ENCODE assay signal across 29 mouse cellular contexts in the genomic region with DNA sequence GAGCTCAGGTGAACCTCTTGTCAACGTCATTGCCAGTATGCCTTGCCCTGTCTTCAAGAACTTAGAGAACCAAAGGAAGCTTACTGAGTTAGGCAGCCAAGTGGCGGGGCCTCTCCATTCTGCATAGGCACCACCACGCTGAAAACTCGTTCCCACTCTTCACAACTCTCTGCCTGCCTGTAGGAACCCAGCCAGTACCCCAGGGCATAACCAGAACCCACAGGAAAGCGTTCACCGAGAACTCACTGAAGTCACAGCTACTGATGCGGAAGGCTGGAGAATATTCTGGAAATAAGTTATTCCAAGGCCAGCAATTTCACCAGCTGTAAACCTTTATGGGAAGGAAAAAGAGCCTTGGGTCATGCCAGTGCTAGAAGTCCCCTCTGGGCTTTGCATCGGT. TPM values are rescaled to one million over a fixed set of nuclear protein-coding genes. Genes with fewer than 3 reads are reported as not detected.
DNase-seq lines count a peak whose midpoint lies in the region; ATAC-seq lines count a peak whose summit lies in the region.
"Had no signal": no experiment of that assay in that cellular context is flagged by ENCODE, and none has a peak within 500 bp of the region (broad histone marks: within the 10 kb centered on the region; RNA-seq: fewer than 3 reads in every experiment).

No protein-coding gene starts in this region.

- H3K36me3 ChIP-seq in intestine, embryonic 14.5 days (ENCODE audit: control insufficient read depth, insufficient read depth, low read length): no peaks in the 10 kb centered on the region
- no peaks in the 10 kb centered on the region for H3K36me3 ChIP-seq in intestine, embryonic 16.5 days (ENCODE audit: control insufficient read depth, insufficient read depth, low read length)
- H3K36me3 ChIP-seq in embryonic facial prominence, embryonic 10.5 days (replicated peaks): no peaks in the 10 kb centered on the region
- H3K36me3 ChIP-seq: embryonic facial prominence, embryonic 13.5 days; embryonic facial prominence, embryonic 15.5 days; forebrain, embryonic 10.5 days; forebrain, embryonic 12.5 days; G1E had no signal

- no peaks in the 10 kb centered on the region for H3K9me3 ChIP-seq in intestine, embryonic 14.5 days (ENCODE audit: control insufficient read depth, low read length)
- no peaks in the 10 kb centered on the region for H3K9me3 ChIP-seq in intestine, embryonic 16.5 days (ENCODE audit: control insufficient read depth, low read length)
- H3K9me3 ChIP-seq in embryonic facial prominence, embryonic 10.5 days: no peaks in the 10 kb centered on the region
- H3K9me3 ChIP-seq: embryonic facial prominence, embryonic 13.5 days; embryonic facial prominence, embryonic 15.5 days; forebrain, embryonic 10.5 days; forebrain, embryonic 12.5 days had no signal

- no peaks in the 10 kb centered on the region for H3K4me1 ChIP-seq in intestine, embryonic 14.5 days (replicated peaks; ENCODE audit: control insufficient read depth, insufficient read depth, low read length)
- H3K4me1 ChIP-seq in intestine, embryonic 16.5 days (ENCODE audit: control insufficient read depth, insufficient read depth, low read length): no peaks in the 10 kb centered on the region
- H3K4me1 ChIP-seq in embryonic facial prominence, embryonic 10.5 days: peaks cover 6% of the 10 kb centered on the region; the same call in 1 of the 2 replicates

- 91% methylated on average over 8 of the region's 8 CpGs for WGBS in intestine, embryonic 14.5 days
- WGBS in intestine, embryonic 16.5 days: 90% methylated on average over 8 of the region's 8 CpGs
- 85% methylated on average over 8 of the region's 8 CpGs for WGBS in embryonic facial prominence, embryonic 10.5 days

- H3K27ac ChIP-seq in intestine, embryonic 14.5 days (ENCODE audit: low read depth): no peak overlapping the region
- H3K27ac ChIP-seq in intestine, embryonic 16.5 days (ENCODE audit: low read length): no peak overlapping the region
- H3K27ac ChIP-seq in embryonic facial prominence, embryonic 10.5 days (replicated peaks): no peak overlapping the region
- H3K27ac ChIP-seq: embryonic facial prominence, embryonic 13.5 days; embryonic facial prominence, embryonic 15.5 days; forebrain, embryonic 10.5 days; forebrain, embryonic 12.5 days had no signal

- no peak for ATAC-seq in intestine, embryonic 14.5 days (replicated peaks; ENCODE audit: low FRiP score, low TSS enrichment, low read depth)
- no peak for ATAC-seq in intestine, embryonic 16.5 days
- ATAC-seq: activated CD4-positive, CD25-positive, alpha-beta regulatory T cell, adult 4 months; CD4-positive, CD25-positive, alpha-beta regulatory T cell, adult 4 months; forebrain, embryonic 14.5 days; forebrain, embryonic 16.5 days; Patski had no signal

- no peak overlapping the region for H3K4me3 ChIP-seq in intestine, embryonic 14.5 days (ENCODE audit: low read depth, low read length)
- H3K4me3 ChIP-seq in intestine, embryonic 16.5 days (ENCODE audit: low read length): no peak overlapping the region
- H3K4me3 ChIP-seq in embryonic facial prominence, embryonic 10.5 days: no peak overlapping the region
- H3K4me3 ChIP-seq: embryonic facial prominence, embryonic 13.5 days; embryonic facial prominence, embryonic 15.5 days; erythroblast, embryonic 14.5 days; forebrain, embryonic 10.5 days; forebrain, embryonic 12.5 days had no signal

- no peaks in the 10 kb centered on the region for H3K27me3 ChIP-seq in intestine, embryonic 14.5 days (replicated peaks; ENCODE audit: control insufficient read depth, insufficient read depth, low read length)
- no peaks in the 10 kb centered on the region for H3K27me3 ChIP-seq in intestine, embryonic 16.5 days (replicated peaks; ENCODE audit: control insufficient read depth, insufficient read depth, low read length)
- 0 out of 2 replicates have a peak, but pooled peaks cover 4% of the 10 kb centered on the region for H3K27me3 ChIP-seq in embryonic facial prominence, embryonic 10.5 days (replicated peaks; ENCODE audit: low read depth, poor library complexity, severe bottlenecking)
- H3K27me3 ChIP-seq: embryonic facial prominence, embryonic 15.5 days; forebrain, embryonic 12.5 days had no signal

- DNase-seq in heart, adult 11 months: peak; percentile 78
- DNase-seq in heart, postnatal 4 days: no peak
- peak; percentile 25 for DNase-seq in intestine, embryonic 14.5 days (ENCODE audit: low spot score)
- DNase-seq in embryonic facial prominence, embryonic 10.5 days (ENCODE audit: low spot score): peak; percentile 5
- DNase-seq: adrenal gland, adult 8-10 months; adrenal gland, postnatal 14 days; adrenal gland, postnatal 36 days; B cell, adult 2 months; cerebellum, adult 11-12 months; cerebellum, adult 2 months; cerebellum, adult 9-10 months; cerebellum, postnatal 10 days; cerebellum, postnatal 25 days had no signal

- H3K9ac ChIP-seq in intestine, embryonic 14.5 days (ENCODE audit: low read length): no peak overlapping the region
- H3K9ac ChIP-seq in intestine, embryonic 16.5 days (ENCODE audit: low read depth, low read length): no peak overlapping the region
- H3K9ac ChIP-seq: embryonic facial prominence, embryonic 13.5 days; embryonic facial prominence, embryonic 15.5 days; forebrain, embryonic 12.5 days had no signal

- no peak overlapping the region for H3K4me2 ChIP-seq in intestine, embryonic 14.5 days (ENCODE audit: low read length)
- no peak overlapping the region for H3K4me2 ChIP-seq in intestine, embryonic 16.5 days (ENCODE audit: low read depth, low read length)
- H3K4me2 ChIP-seq: embryonic facial prominence, embryonic 13.5 days; embryonic facial prominence, embryonic 15.5 days; forebrain, embryonic 12.5 days had no signal

RNA-seq across cellular contexts. Expression of gene Prr23a1, which starts 34.7 kb away (rescaled TPM):
- total RNA-seq in heart, postnatal 4 days (2021): not detected
- polyA plus RNA-seq in intestine, embryonic 14.5 days (2014; fragmentation: Nextera tagmentation; extraction: Ambion mirVana): not detected in 2 replicates
- not detected in 2 replicates for polyA plus RNA-seq in intestine, embryonic 16.5 days (2015; fragmentation: Nextera tagmentation; extraction: Ambion mirVana)
- 0.18 TPM in 1 of 2 replicates, not detected in the other for polyA plus RNA-seq in embryonic facial prominence, embryonic 10.5 days (2016; fragmentation: Nextera tagmentation; extraction: Ambion mirVana)
- total RNA-seq: adrenal gland, adult 18-20 months; adrenal gland, adult 8-10 months; adrenal gland, postnatal 14 days; adrenal gland, postnatal 36 days; CH12.LX; G1E had no signal
- polyA plus RNA-seq: activated CD4-positive, CD25-positive, alpha-beta regulatory T cell, adult 4 months; CD4-positive, CD25-positive, alpha-beta regulatory T cell, adult 4 months; cerebellum, adult 2 months; cortical plate, adult 2 months; embryonic facial prominence, embryonic 11.5 days; embryonic facial prominence, embryonic 13.5 days; embryonic facial prominence, embryonic 15.5 days; erythroblast, embryonic 14.5 days; forebrain, embryonic 16.5 days; G1E; Patski had no signal

RNA-seq across cellular contexts. Expression of gene Prr23a2, which starts 48.7 kb away (rescaled TPM):
- total RNA-seq in heart, postnatal 4 days (2021): not detected
- polyA plus RNA-seq in intestine, embryonic 14.5 days (2014; fragmentation: Nextera tagmentation; extraction: Ambion mirVana): not detected in 2 replicates
- not detected in 2 replicates for polyA plus RNA-seq in intestine, embryonic 16.5 days (2015; fragmentation: Nextera tagmentation; extraction: Ambion mirVana)
- not detected in 2 replicates for polyA plus RNA-seq in embryonic facial prominence, embryonic 10.5 days (2016; fragmentation: Nextera tagmentation; extraction: Ambion mirVana)
- total RNA-seq: adrenal gland, adult 18-20 months; adrenal gland, adult 8-10 months; adrenal gland, postnatal 14 days; adrenal gland, postnatal 36 days; CH12.LX; G1E had no signal
- polyA plus RNA-seq: activated CD4-positive, CD25-positive, alpha-beta regulatory T cell, adult 4 months; CD4-positive, CD25-positive, alpha-beta regulatory T cell, adult 4 months; cerebellum, adult 2 months; cortical plate, adult 2 months; embryonic facial prominence, embryonic 11.5 days; embryonic facial prominence, embryonic 13.5 days; embryonic facial prominence, embryonic 15.5 days; erythroblast, embryonic 14.5 days; forebrain, embryonic 10.5 days; forebrain, embryonic 12.5 days; forebrain, embryonic 14.5 days; forebrain, embryonic 16.5 days; G1E; Patski had no signal

RNA-seq across cellular contexts. Expression of gene Prr23a3, which starts 56.9 kb away (rescaled TPM):
- not detected for total RNA-seq in heart, postnatal 4 days (2021)
- polyA plus RNA-seq in intestine, embryonic 14.5 days (2014; fragmentation: Nextera tagmentation; extraction: Ambion mirVana): not detected in 2 replicates
- polyA plus RNA-seq in intestine, embryonic 16.5 days (2015; fragmentation: Nextera tagmentation; extraction: Ambion mirVana): not detected in 2 replicates
- polyA plus RNA-seq in embryonic facial prominence, embryonic 10.5 days (2016; fragmentation: Nextera tagmentation; extraction: Ambion mirVana): 0.08 and 0.10 TPM in 2 replicates
- total RNA-seq: adrenal gland, adult 18-20 months; adrenal gland, adult 8-10 months; adrenal gland, postnatal 14 days; adrenal gland, postnatal 36 days; CH12.LX had no signal
- polyA plus RNA-seq: activated CD4-positive, CD25-positive, alpha-beta regulatory T cell, adult 4 months; CD4-positive, CD25-positive, alpha-beta regulatory T cell, adult 4 months; cerebellum, adult 2 months; cortical plate, adult 2 months; embryonic facial prominence, embryonic 11.5 days; embryonic facial prominence, embryonic 13.5 days; erythroblast, embryonic 14.5 days; forebrain, embryonic 12.5 days; forebrain, embryonic 14.5 days; forebrain, embryonic 16.5 days; G1E; Patski had no signal
